Mouse (Mus musculus) embryonic facial prominence, embryonic 10.5 days (tissue): ENCODE measurements around the gene Apom. TPM values are rescaled to one million over a fixed set of nuclear protein-coding genes. Genes with fewer than 3 reads are reported as not detected.

ENCODE experiments used
- DNase-seq: peaks from one replicate; pipeline ENCODE4 v3.0.0-alpha.2; 2017; ENCODE audit warnings: low spot score
- H3K27ac ChIP-seq: fragments of 300-500 bp; sonication (generic); replicated peaks from 2 replicates; pipeline ENCODE4 v1.5.1; 2016; ENCODE audit warnings: mild to moderate bottlenecking
- H3K27me3 ChIP-seq: fragments of 300-500 bp; sonication (generic); replicated peaks from 2 replicates; pipeline ENCODE4 v1.6.1; 2016; ENCODE audit warnings: low read depth, mild to moderate bottlenecking; ENCODE audit not compliant: poor library complexity, severe bottlenecking
- H3K36me3 ChIP-seq: fragments of 300-500 bp; sonication (generic); replicated peaks from 2 replicates; pipeline ENCODE4 v1.6.1; 2016; ENCODE audit warnings: mild to moderate bottlenecking, moderate library complexity
- H3K4me1 ChIP-seq: fragments of 300-500 bp; sonication (generic); 2 replicates; pipeline ENCODE4 v1.6.1; 2016
- H3K4me3 ChIP-seq: fragments of 300-500 bp; sonication (generic); 2 replicates; pipeline ENCODE4 v1.5.1; 2016; ENCODE audit warnings: mild to moderate bottlenecking, moderate library complexity
- H3K9me3 ChIP-seq: fragments of 300-500 bp; sonication (generic); 2 replicates; pipeline ENCODE4 v1.6.1; 2016; ENCODE audit warnings: mild to moderate bottlenecking
- WGBS: fragments of 180-500 bp; shearing (Covaris S2); methylation state at CpG from one replicate; pipeline ENCODE4 v1.1.7; 2016; 5-methylcytosine and 5-hydroxymethylcytosine counted together
- polyA plus RNA-seq: library from polyadenylated mRNA; unstranded; fragments of >200 nt; fragmentation: Nextera tagmentation; extraction: Ambion mirVana; gene quantifications from 2 replicates; pipeline ENCODE4 v1.2.1, GENCODE M21; 2016

The Apom gene
- polyA plus RNA-seq, 1 experiment from 2014 or later = 0.69 TPM

- peak overlapping the region; percentile 99 for H3K27ac ChIP-seq
- no peak for DNase-seq
- no peaks in the 10 kb centered on the region for H3K9me3 ChIP-seq
- H3K4me3 ChIP-seq = peak overlapping the region; percentile 99
- 27% methylated on average over 12 of the region's 12 CpGs for WGBS
- peaks cover 34% of the 10 kb centered on the region for H3K4me1 ChIP-seq
- H3K36me3 ChIP-seq = peaks cover 24% of the 10 kb centered on the region
- H3K27me3 ChIP-seq = no peaks in the 10 kb centered on the region
These were observed 33.8 kb upstream of the Apom start for GRCm38 (mm10) chr17:35165451-35166155.

DNA sequence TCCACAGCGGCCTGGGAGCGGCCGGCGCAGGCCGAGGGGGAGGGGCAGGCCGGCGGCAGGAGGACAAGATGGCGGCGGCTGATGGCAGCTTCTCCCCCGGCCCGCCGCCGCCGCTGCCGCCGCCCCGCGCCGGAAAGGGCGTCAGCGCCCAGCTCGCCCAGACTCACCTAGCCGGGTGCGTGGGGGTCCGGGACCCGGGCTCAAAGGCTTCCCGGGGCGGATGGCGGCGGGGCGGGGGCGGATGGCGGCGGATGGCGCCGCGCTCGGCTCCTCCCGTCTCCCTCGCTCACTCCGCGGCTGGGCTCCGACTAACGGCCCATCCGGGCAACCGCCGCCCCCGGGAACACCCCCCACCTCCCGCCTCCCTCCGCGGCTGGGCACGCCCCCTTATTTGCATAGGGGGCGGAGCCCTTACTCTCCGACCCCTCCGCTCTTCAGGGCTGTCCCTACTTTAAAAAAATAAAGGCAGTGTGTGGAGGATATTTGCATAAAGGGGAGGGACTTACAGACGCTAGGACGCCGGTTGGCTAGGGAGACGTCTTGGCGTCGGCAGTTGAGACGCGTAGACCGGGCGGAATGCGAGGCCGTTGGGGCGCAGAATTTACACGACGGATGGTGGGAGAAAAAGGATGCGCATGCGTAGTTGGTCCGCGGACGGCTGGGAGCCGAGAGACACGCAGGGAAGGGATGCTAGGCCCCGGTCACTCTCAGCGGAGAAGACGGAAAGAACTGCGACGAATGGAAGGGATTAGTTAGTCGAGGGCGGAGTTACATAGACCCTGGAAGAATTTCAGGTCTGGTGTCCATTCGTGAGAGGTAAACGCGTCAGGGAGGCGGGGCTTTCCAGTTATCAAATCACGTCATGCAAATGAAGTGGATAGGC lies 33.0 kb upstream of the Apom start, which contains the start of gene Prrc2a:
Gene Prrc2a (minus strand): TSS at position 330 of the 883 bp plus-strand sequence.
- under 1% methylated on average over 88 of the region's 89 CpGs for WGBS
- Histone ChIP-seq H3K36me3 (peaks cover 32% of the 10 kb centered on the region), H3K27me3 (no peaks in the 10 kb centered on the region), H3K4me1 (peaks cover 34% of the 10 kb centered on the region), H3K27ac (peak within 1 kb of the TSS; percentile 99), H3K9me3 (no peaks in the 10 kb centered on the region), H3K4me3 (peak within 1 kb of the TSS; percentile 99)
- DNase-seq = peak; percentile 97

- WGBS = under 1% methylated on average over 28 of the region's 28 CpGs
- Histone ChIP-seq H3K9me3 (no peaks in the 10 kb centered on the region), H3K4me3 (peak overlapping the region; percentile 99), H3K27me3 (no peaks in the 10 kb centered on the region), H3K4me1 (peaks cover 34% of the 10 kb centered on the region), H3K27ac (peak overlapping the region; percentile 99), H3K36me3 (peaks cover 38% of the 10 kb centered on the region)
- no peak for DNase-seq
These were observed 32.3 kb upstream of the Apom start for GRCm38 (mm10) chr17:35164218-35164567.

DNA sequence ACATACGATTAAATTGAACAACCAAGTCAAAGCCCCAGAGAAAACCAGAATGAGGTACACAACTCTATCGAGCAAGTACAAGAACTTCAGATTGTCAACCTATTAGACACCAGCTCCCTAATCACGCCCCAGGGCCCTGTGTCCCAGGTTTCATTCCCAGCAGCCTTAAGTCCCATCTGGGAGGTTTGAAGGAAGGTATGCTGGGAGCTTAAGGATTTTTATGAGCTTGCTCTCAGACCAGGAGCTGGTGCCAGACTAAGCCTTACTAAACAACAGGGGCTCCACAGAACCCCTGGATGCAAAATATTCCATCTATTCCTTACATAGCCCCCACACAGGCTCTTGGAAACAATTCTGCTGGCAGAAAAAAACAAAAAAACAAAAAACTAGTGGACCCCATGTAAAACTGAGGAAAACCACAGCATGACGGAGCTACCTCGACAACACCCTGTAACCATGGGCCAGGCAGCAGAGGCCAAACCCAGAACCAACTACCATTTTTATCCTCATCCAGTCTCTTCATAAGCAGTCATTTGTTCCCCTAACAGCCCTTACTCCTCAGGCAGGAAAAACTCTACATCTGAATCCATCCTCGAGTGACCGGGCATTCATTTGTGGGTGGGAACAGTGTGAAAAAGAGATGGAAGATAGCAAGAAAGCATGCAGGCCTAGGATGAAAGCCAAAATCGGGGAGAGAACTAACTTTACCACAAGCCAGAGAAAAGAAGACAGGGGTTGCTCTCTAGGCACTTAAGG lies 31.7 kb upstream of the Apom start:
- no peaks in the 10 kb centered on the region for H3K9me3 ChIP-seq

DNA sequence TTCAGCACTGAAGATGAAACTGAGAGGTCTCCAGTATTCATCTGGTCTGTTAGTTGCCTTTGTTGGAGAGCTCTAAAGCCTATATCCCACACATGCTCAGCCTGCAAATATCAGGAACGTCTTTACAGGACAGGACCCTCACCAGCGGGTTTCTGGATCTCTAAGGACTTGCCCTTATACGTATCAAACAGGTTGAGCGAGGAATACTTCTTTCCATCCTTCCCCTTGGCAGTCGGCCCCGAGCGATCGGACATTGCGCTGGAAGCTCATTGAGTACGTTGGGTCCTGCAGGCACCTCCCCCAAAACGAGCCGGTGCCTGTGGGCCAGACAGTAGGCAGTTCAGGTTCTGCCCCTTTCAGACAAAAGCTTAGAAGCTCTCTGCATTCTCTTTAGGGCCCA lies 30.9 kb upstream of the Apom start:
- Histone ChIP-seq H3K4me1 (peaks cover 31% of the 10 kb centered on the region), H3K9me3 (no peaks in the 10 kb centered on the region), H3K27me3 (no peaks in the 10 kb centered on the region), H3K36me3 (peaks cover 53% of the 10 kb centered on the region), H3K27ac (peak overlapping the region; percentile 99; the same call in 1 of the 2 replicates), H3K4me3 (peak overlapping the region; percentile 99)
- DNase-seq = no peak
- 69% methylated on average over 12 of the region's 12 CpGs for WGBS

More for the DNA sequence above, 31.7 kb upstream of the Apom start:
- no peaks in the 10 kb centered on the region for H3K27me3 ChIP-seq
- H3K4me1 ChIP-seq = peaks cover 31% of the 10 kb centered on the region
- WGBS = 23% methylated on average over 8 of the region's 8 CpGs
- H3K27ac ChIP-seq = peak overlapping the region; percentile 99
- H3K36me3 ChIP-seq = peaks cover 45% of the 10 kb centered on the region
- no peak for DNase-seq
- H3K4me3 ChIP-seq = peak overlapping the region; percentile 99

DNA sequence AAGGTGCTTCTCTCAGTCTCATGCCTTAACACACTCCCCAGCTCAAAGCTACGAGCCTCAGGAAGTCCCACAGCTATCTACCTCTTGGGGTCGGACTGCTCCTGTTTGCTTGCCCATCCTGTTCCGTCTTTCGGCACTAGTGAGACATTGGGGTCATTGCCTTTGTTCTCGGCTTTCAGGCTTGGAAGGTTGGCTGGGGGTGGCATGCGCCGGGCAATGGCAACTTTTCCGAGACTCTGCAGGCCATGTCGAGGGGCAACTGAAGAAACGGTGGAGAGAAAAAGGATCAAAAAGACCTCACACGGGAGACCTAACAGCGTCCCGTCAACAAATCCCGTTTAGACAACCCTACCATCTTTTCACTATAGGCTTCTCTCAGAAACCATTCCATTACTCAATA lies 30.3 kb upstream of the Apom start:
- peaks cover 59% of the 10 kb centered on the region for H3K36me3 ChIP-seq
- DNase-seq = no peak

GRCm38 (mm10) chr17:35161421-35161820 lies 29.6 kb upstream of the Apom start:
- no peaks in the 10 kb centered on the region for H3K9me3 ChIP-seq
- H3K27me3 ChIP-seq = no peaks in the 10 kb centered on the region
- no peak for DNase-seq
- peaks cover 30% of the 10 kb centered on the region for H3K4me1 ChIP-seq
- 86% methylated on average over 11 of the region's 11 CpGs for WGBS
- H3K27ac ChIP-seq = 0 out of 2 replicates have a peak overlapping the region, but pooled peaks have one; percentile 30
- peak overlapping the region; percentile 99; the same call in 1 of the 2 replicates for H3K4me3 ChIP-seq
- H3K36me3 ChIP-seq = peaks cover 66% of the 10 kb centered on the region

More for the DNA sequence above, 30.3 kb upstream of the Apom start:
- Histone ChIP-seq H3K4me1 (peaks cover 31% of the 10 kb centered on the region), H3K27ac (peak overlapping the region; percentile 30; the same call in 1 of the 2 replicates), H3K27me3 (no peaks in the 10 kb centered on the region), H3K9me3 (no peaks in the 10 kb centered on the region), H3K4me3 (peak overlapping the region; percentile 99)
- 83% methylated on average over 14 of the region's 14 CpGs for WGBS

DNA sequence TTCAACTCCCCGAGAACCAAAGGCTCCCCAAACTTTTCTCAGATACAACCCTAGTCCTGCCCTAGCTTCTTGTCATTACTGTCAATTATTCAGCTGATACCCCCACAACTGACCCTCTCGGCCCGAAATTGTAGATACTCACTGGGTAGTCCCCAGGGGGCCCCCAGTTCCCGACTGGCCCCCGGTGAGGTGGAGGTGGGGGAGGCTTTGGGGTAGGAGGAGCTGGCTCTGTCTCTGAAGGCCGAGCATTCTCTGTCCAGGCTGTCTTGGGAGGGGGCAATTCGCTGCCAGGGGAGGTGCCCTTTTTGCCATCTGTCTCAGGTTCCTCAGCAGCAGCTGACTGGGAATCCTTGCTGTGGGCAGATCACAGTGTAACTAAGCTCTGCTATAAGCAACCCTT lies 27.8 kb upstream of the Apom start:
- 87% methylated on average over 7 of the region's 7 CpGs for WGBS
- DNase-seq = no peak
- H3K27ac ChIP-seq = no peak overlapping the region

DNA sequence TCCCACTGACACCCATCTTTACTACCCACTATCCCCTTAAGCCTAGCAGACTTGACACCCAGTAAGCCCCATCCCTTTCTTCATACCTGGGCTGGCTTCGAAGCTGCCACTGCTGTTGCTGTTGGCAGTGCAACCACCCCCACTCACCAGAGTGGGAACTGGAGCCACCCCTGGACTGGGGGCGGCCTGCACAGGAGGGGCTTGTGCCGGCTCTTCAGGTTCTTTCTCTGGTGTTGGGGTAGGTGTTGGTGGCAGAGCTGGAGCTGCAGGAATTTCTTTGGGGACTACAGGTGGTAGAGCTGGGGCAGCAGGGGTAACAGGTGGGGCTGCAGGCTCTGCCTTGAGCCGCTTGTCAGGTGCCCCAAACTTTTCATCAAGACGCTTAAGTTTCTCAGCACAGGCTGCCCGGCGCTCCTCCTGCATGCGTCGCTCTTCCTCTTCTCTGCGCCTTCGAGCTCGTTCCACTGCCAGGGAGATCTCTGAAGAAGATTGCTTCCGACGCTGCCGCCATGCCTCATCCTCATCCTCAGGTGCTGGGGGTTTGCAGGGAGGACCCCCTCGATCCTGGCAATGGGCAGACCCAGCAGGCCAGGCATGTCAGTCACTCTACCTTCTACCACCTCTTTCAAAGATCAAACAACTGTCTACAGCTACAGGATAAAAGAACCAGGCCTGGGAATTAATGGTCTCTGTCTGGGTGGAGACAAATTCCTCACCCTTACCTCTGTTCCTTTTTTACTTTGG lies 27.2 kb upstream of the Apom start:
- Histone ChIP-seq H3K4me3 (peak overlapping the region; percentile 31; the same call in 1 of the 2 replicates), H3K27ac (no peak overlapping the region), H3K4me1 (peaks cover 34% of the 10 kb centered on the region), H3K27me3 (no peaks in the 10 kb centered on the region), H3K9me3 (no peaks in the 10 kb centered on the region), H3K36me3 (peaks cover 90% of the 10 kb centered on the region)
- DNase-seq = no peak
- 93% methylated on average over 16 of the region's 16 CpGs for WGBS

More for the DNA sequence above, 27.8 kb upstream of the Apom start:
- H3K4me3 ChIP-seq = no peak overlapping the region
- no peaks in the 10 kb centered on the region for H3K9me3 ChIP-seq
- no peaks in the 10 kb centered on the region for H3K27me3 ChIP-seq
- H3K36me3 ChIP-seq = peaks cover 84% of the 10 kb centered on the region
- H3K4me1 ChIP-seq = peaks cover 28% of the 10 kb centered on the region

DNA sequence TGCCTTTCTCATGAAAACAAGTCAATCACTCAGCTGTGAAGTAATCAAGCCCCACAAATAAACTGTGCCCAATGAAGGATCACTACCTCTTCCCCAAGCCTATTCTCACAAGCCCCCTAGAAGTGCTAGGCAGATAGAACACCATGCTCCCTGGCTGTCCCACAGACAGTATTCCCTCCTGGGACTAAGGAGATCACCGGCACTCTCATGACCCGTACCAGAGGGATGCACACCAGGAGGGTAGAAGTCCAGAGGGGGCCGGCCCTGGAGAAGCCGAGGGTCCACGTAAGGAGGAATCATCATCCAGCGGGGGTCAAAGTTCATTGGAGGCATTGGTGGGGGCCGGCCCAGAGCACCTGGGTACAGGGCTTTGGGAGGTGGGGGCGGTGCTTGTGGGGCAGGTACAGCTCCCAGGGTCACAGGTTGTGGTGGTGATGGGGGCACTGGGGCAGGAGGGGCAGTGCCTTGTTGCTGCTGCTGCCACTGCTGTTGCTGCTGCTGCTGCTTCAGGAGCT lies 25.9 kb upstream of the Apom start:
- no peaks in the 10 kb centered on the region for H3K9me3 ChIP-seq
- peaks cover 100% of the 10 kb centered on the region for H3K36me3 ChIP-seq
- no peak overlapping the region for H3K27ac ChIP-seq
- WGBS = 89% methylated on average over 8 of the region's 8 CpGs
- no peaks in the 10 kb centered on the region for H3K27me3 ChIP-seq
- DNase-seq = no peak
- peaks cover 25% of the 10 kb centered on the region for H3K4me1 ChIP-seq
- no peak overlapping the region for H3K4me3 ChIP-seq

GRCm38 (mm10) chr17:35157254-35157653 lies 25.4 kb upstream of the Apom start:
- Histone ChIP-seq H3K4me1 (peaks cover 20% of the 10 kb centered on the region), H3K9me3 (no peaks in the 10 kb centered on the region), H3K27me3 (no peaks in the 10 kb centered on the region), H3K36me3 (peaks cover 100% of the 10 kb centered on the region), H3K27ac (no peak overlapping the region), H3K4me3 (no peak overlapping the region)
- no peak for DNase-seq
- WGBS = 94% methylated on average over 8 of the region's 8 CpGs
